Mouse (Mus musculus): ENCODE measurements around the gene Tgif1.

DNA sequence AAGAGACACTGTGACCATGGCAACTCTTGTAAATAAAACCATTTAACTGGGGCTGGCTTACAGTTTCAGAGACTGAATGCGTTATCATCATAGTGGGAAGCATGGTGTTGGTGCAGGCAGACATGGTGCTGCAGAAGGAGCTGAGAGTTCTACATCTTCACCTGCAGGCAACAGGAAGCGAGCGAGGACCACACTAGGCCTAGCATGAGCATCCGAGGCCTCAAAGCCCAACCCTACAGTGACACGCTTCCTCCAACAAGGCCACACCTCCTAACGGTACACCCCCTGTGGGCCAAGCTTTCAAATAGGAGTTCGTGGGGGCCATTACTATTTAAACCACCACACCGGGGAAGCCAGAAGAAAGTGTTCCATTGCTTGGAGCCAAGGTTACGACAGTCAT, 34.5 kb upstream of the Tgif1 start:
- TF ChIP-seq POLR2A (IDR thresholded peaks at IDR 0.05; ENCODE audit: insufficient read length, low read depth) (no peak), MAX (IDR thresholded peaks at IDR 0.05; ENCODE audit: low read depth) (no peak), POLR2AphosphoS2 (IDR thresholded peaks at IDR 0.05; ENCODE audit: insufficient read length, low read depth) (no peak), MYOG (IDR thresholded peaks at IDR 0.05; ENCODE audit: control insufficient read depth in 1 of 3, insufficient read depth in 1 of 3, insufficient read length in 2 of 3, low read depth in 2 of 3) (no peak), E2F4 (IDR thresholded peaks at IDR 0.05; ENCODE audit: insufficient read depth) (no peak), MYOD1 (IDR thresholded peaks at IDR 0.05; ENCODE audit: control insufficient read depth in 1 of 3, insufficient read length in 2 of 3, low read depth in 2 of 3) (no peak), REST (IDR thresholded peaks at IDR 0.05; ENCODE audit: insufficient read depth, insufficient read length) (no peak)
